Mouse (Mus musculus): ENCODE measurements around the gene Dnajc25.
A peak's percentile ranks its signal among the peaks of the same experiment; 100 is the strongest.

Dnajc25 gene

GRCm38 (mm10) chr4:59006211-59006610 lies 11.3 kb downstream of the Dnajc25 start:
- DNase-seq = no peak

DNA sequence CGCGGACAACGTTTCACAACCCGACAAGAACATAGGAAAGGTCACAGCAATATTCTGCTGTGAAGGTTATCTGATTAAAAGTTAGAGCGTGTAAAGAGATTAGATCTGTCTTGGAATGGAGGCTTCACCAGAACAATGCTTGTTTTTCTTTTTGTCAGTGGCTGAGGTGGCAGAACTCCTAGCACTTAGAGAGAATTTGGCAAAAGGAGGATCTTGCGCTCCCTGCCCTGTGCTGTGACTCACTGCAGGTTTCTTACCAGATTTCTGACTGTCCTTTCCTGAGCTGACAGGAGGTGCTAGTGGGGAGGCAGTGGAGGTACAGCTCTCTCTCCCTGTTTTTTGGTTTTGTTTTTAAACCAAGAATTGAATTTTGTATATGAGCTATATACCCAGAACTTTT lies 12.2 kb downstream of the Dnajc25 start:
- no peak for DNase-seq

- DNase-seq = no peak
These were observed 13.1 kb downstream of the Dnajc25 start for GRCm38 (mm10) chr4:59007974-59008373.

- no peak for DNase-seq
These were observed 14.3 kb downstream of the Dnajc25 start for GRCm38 (mm10) chr4:59009186-59009585.

- no peak for DNase-seq
These were observed 14.8 kb downstream of the Dnajc25 start for GRCm38 (mm10) chr4:59009696-59010095.

DNA sequence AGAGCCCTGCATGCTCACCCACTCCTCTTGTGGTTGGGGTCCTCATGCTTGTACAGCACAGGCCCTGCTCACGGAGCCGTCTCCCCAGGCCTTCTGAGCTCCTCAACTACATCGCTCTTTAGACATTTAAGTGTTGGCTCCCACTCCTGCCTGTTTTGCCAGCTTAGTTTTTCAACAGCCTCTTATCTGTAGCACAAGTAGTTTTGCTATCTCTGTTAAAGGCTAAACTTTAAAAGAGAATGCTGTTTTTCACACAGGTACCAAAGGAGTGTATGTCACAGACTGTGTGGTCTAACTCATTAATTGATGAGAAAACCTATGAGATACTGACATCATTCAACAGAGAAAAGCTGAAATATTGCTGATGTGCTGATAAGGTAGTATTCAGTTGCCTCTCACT lies 16.6 kb downstream of the Dnajc25 start:
- no peak for DNase-seq

GRCm38 (mm10) chr4:59015181-59015580 lies 20.3 kb downstream of the Dnajc25 start:
- DNase-seq = no peak

GRCm38 (mm10) chr4:59016922-59017321 lies 22.1 kb downstream of the Dnajc25 start:
- DNase-seq = no peak

DNA sequence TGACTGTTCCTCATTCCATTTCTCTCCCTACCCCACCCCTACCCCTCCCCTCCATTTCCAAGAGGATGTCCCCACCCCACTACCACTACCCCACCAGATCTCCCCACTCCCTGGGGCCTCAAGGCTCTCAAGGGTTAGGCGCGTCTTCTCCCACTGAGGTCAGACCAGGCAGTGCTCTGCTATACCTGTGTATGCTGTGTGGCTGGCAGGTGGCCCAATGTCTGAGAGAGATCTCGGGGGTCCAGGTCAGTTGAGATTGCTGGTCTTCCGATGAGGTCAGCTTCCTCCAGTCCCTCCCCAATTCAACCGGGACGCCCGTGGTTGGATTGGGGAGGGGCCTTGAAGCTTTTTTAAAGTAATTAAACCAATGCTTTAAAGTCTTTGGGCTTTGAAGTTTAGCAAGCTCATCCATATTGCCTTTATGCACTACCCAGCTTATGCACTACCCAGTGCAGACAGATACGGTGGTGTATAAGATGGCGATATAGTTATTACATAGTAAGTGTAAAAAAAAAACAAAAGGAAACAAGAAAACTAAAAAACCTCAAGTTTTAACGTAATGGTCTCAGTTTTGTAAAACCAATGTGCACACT lies 39.6 kb downstream of the Dnajc25 start:
- DNase-seq = no peak

DNA sequence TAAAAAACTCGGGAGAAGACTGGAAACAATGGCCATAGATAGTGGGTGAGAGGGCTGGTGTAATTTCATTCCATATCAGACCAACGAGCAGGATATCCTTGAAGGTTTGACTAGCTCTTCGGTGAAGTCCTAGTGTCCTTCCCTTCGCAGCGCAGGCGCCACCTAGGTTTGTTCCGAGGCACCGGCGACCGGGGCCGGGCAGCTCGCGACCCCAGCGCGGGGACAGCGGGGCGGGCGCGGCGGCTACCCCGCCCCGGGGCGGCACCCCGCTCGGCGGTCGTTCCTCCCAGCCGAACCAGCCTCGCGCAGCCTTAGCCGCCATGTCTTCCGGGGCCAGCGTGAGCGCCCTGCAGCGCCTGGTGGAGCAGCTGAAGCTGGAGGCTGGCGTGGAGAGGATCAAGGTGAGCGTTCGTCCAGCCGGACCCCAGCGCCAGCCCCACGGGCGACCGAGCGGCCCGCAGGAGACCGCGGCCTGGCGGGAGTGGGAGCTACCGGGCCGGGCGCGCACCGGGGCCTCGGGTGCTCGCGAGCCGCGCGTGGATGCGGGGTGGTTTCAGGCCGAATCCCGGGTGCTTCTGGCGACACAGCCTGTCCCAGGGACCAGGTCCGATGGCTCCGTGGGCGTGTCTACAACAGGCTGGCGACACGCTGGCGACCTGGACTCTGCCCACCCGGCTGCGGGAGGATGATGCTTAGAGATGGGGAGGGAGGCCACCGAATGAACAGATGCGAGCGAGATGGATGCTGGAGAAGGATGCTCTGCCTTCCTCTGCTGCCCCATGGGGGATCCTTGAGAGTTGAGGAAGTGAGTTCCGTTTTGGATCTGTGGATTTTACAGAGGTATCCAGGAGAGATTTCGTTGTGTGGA lies 40.3 kb downstream of the Dnajc25 start, which contains the start of gene Gng10:
Gng10 (plus strand) TSS at position 171 of the 868 bp plus-strand sequence.
- peak; percentile 69 for DNase-seq

DNA sequence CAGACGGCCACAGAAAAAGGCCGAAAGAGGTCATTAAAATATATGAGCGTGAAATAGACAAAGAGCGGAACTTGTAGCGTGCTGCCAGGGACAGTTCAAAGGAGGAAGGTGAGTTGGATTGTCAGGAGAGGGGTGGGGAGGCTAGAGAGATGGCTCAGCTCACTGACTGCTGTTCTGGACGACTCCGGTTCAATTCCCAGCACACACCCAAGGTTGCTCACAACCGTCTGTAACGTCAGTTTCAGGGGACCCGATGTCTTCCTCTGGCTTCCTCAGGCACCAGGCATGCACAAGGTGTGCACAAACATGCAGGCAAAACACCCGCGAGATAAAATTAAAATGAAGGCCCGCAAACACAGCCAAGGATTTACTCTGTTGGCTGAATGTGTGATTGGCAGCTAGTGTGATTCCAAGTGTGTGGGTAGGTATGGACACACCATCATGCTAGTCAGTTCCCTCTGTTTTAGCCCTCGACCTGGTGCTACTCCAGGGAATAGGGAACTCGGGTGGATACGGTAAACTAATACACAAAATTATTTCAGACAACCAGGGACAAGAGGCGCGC lies 41.0 kb downstream of the Dnajc25 start:
- no peak for DNase-seq

DNA sequence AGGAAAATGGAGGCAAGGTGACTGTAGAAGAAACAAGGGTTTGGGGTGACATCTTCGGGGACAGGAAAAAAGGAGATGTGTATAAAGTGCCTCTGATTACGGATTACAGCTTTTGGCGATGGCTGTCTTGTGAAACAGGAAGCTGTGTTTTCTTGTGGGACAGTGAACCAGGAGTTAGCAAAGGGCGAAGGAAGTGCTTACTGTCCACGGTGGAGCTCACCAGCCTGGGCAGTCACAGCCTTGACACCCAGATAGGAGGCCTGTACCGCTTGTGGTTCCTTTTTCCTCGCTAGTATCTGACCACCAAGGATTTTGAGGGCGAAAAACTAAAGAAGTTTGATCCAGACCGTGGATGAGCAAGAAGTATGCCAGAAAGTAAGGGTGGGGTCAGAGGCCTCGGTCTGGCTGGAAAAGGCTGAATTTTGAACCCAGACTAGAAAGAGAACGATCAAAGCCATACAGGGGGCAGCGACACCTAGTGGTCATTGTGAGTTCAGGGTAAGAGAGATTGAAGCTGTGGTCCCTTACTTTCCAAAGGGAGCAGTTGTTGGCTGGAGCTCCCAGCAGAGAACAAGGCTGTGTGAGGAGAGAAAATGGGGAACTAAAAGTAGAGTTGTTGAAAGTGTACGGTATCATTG lies 41.7 kb downstream of the Dnajc25 start:
- DNase-seq = peak; percentile 81

DNA sequence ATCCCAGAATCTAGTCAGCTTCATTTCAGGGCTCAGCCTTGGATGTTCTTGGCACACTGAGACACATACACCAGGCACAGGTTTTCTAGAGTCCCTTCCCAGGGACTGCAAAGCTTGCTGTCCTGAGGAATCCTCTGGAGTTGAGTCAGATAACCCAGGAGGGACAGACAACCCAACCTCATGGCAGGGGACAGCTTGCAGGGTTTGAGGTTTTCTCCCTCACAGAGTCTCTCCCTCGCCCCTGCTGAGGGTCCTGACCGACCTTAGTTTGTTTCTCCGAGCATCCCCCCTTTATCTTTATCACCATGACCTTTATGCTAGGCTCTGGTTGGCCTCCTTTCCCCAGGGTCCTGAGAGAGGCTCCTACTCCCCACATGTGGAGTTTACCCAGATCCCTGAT lies 42.7 kb downstream of the Dnajc25 start:
- DNase-seq = no peak

GRCm38 (mm10) chr4:59040397-59041287 lies 45.8 kb downstream of the Dnajc25 start:
- no peak for DNase-seq

DNA sequence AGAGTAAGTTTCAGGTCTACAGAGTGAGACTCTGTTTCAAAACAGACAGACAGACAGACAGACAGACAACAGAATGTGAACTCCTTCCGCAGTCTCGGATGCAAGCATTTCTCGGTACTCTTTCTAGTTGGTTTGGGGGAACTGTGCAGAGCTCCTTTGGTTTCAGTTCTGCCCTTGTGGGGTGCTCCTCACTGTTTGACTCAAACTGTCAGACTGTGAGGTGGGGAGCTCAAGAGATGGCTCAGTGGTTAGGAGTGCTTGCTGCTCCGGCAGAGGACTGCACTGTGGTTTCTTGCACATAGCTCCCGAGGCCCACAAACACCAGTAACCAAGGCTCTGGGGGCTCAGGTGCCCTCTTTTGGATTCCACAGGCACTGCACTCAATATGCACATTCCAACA lies 48.2 kb downstream of the Dnajc25 start:
- no peak for DNase-seq

- no peak for DNase-seq
These were observed 49.0 kb downstream of the Dnajc25 start for GRCm38 (mm10) chr4:59043891-59044290.

DNA sequence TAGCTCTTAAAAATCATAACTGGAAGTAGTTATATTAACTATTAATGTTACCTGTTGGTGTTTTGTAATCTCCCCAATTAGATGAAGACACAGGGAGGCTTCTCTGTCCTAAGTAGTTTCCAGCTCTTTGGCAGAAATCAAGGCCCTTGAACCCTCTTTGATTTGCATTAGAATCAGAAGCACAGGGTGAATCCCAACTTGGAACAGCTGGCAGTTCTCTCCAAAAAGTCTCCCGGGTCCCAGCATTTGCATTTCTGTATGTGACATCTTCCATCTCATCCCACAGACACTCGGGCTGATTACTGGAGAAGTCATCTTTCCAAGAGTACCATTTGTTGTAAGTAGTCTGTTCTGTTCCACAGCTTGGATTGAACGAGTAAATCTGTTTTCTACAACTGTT lies 52.4 kb downstream of the Dnajc25 start:
- no peak for DNase-seq

DNA sequence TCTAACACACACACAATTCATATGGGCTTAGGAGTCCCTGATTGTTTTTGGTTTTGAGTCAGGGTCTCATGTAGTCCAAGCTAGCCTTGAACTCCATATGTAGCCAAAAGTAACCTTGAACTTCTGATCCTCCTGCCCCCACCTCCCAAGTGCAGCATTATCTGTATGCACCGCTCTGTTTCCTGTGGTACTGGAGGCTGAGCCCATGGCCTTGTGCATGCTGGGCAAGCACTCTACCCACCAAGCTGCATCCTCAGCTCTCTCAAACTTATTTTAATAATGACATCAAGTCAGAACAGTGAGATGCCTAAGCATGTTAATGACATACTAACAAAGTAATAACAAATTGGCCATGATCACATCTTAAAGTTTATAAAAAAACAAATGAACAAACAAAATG lies 56.2 kb downstream of the Dnajc25 start:
- DNase-seq = no peak

DNA sequence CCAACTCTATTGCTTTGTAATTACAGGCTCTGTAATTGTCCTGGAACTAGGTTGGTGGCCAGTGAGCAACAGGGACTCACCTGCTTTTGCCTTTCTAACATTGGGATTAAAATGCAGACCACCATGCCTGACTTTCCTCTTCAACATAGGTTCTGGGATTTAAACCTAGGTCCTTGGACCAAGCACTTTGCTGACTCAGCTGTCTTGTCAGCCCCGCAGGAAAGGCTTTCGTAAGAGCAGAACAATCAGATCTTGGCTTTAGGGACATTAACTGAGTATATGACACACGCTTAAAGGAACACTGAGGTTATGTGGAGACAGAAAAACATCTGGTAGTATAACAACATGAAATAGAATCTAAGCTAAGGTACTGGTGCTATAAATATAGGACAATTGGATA lies 63.1 kb downstream of the Dnajc25 start:
- DNase-seq = no peak

- DNase-seq = no peak
These were observed 67.7 kb downstream of the Dnajc25 start for GRCm38 (mm10) chr4:59062526-59062925.

- DNase-seq = no peak
These were observed 74.4 kb downstream of the Dnajc25 start for GRCm38 (mm10) chr4:59069276-59069675.
